Mouse (Mus musculus): ENCODE results near the gene Tnpo3. TPM values are rescaled to one million over a fixed set of nuclear protein-coding genes. Genes with fewer than 3 reads are reported as not detected.

The Tnpo3 gene
- total and polyA plus RNA-seq, 3 experiments, result 60.5 to 140 (median 76.0) TPM

DNA sequence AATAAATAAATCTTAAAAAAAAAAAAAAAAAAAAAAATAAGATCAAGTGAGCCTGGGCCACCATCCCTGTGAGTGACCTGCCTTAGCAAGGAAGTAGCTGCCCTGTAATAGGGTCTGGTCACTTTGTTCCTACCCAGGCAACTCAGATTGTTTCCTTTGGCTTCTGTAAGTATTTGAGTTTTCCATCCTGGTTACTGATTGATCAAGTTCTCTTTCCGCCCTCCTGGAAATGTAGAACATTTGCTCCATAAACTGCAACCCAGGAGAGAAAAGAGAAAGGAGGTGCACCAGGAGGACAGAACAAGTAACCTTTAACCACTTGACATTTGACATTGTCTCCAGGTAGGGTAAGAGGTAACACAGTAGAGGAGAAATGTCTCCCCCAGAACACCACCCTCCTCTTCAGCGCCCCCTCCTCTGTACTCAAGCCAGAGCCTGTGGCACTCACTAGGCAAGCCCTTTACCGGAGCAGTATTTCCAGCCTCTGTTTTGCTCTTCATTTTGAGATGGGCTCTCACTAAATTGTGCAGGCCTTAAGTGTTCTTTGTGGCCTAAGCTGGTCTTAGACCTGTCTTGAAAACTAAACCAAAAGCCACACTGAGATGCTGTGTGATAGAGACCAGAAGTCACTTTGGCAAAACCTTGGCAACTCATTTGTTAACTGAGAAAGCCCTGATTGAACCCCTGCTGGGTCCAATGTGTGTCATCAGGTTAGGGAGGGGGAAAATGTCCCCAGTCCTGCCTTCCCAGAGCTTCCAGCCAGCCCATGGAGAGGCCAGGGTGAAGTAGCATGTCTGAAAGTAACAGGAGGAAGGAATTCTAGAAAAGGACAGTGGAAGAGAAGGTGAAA is 49.2 kb upstream of the Tnpo3 start:
- peaks cover 2% of the 10 kb centered on the region for H3K27me3 ChIP-seq (replicated peaks)
- in situ Hi-C loops (cut with MboI; ENCODE audit: low pct_ligation_motif_present, low pct_unique_long_range_greater_than_20kb, low sequenced_read_pairs) (no loop called here), dilution Hi-C loops (cut with MboI; ENCODE audit: extremely low pct_ligation_motif_present, extremely low pct_unique_long_range_greater_than_20kb, low sequenced_read_pairs) (no loop called here)
- H3K9ac ChIP-seq (ENCODE audit: insufficient read depth, low read depth), result no peak overlapping the region
- H3K4me3 ChIP-seq (replicated peaks in 1 of 3; ENCODE audit: low read depth in 2 of 3, low read length in 2 of 3, poor library complexity in 1 of 3), result no peak overlapping the region
- H3K4me2 ChIP-seq (ENCODE audit: insufficient read depth, low read depth, poor library complexity, severe bottlenecking), result no peak overlapping the region
- no peak for DNase-seq (ENCODE audit: extremely low read depth)
- H3K79me2 ChIP-seq (replicated peaks; ENCODE audit: control insufficient read depth, extremely low read depth, insufficient read depth, poor library complexity, severe bottlenecking), result no peaks in the 10 kb centered on the region
- no peak overlapping the region for H3K27ac ChIP-seq (ENCODE audit: insufficient read depth, low read depth)
- TF ChIP-seq GABPA (IDR thresholded peaks at IDR 0.05; ENCODE audit: insufficient replicate concordance, low read depth, low read length) (no peak), NRF1 (IDR thresholded peaks at IDR 0.05; ENCODE audit: low read depth, low read length) (no peak), CTCF (conservative IDR thresholded peaks at IDR 0.05 in 1 of 2, IDR thresholded peaks at IDR 0.05 in 1 of 2; ENCODE audit: low read depth in 2 of 2, low read length in 2 of 2) (no peak), HCFC1 (IDR thresholded peaks at IDR 0.05; ENCODE audit: low read depth, low read length) (no peak), RAD21 (IDR thresholded peaks at IDR 0.05; ENCODE audit: low read depth, low read length) (no peak), MEF2A (IDR thresholded peaks at IDR 0.05; ENCODE audit: borderline replicate concordance, low read depth, low read length) (no peak), MAZ (IDR thresholded peaks at IDR 0.05; ENCODE audit: low read depth, low read length) (no peak), SMC3 (IDR thresholded peaks at IDR 0.05; ENCODE audit: low read depth, low read length) (no peak), POLR2A (IDR thresholded peaks at IDR 0.05; ENCODE audit: low read depth, low read length) (no peak), MXI1 (IDR thresholded peaks at IDR 0.05; ENCODE audit: low read depth, low read length) (no peak)
- no peaks in the 10 kb centered on the region for H3K36me3 ChIP-seq (replicated peaks in 1 of 2; ENCODE audit: control insufficient read depth in 1 of 2, insufficient read depth in 1 of 2, low read length in 1 of 2)
- no peaks in the 10 kb centered on the region for H3K4me1 ChIP-seq (ENCODE audit: control insufficient read depth in 1 of 2, insufficient read depth in 2 of 2)
- H3K9me3 ChIP-seq (replicated peaks; ENCODE audit: low read length), result peaks cover 2% of the 10 kb centered on the region

DNA sequence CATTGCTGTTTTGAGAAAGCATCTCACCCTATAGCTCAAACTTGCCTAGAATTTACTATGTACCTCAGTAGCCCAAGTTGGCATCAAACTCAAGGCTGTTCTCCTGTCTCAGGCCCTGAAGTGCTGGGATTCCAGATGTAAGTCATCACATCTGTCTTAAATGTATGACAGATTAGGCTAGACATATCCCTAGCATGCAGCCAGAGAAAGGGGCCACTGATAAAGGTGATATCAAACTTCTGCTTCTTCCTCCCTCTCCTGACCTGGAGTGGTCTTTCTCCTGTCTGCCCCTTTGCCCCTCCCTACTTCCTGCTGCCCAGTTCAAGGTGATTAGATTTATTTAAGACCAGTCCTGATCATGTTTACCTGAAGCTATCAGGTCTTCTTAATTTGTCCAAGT is 43.6 kb upstream of the Tnpo3 start:
- Histone ChIP-seq H3K4me1 (ENCODE audit: control insufficient read depth in 1 of 2, insufficient read depth in 2 of 2) (peaks cover 0 to 9% of the 10 kb centered on the region in 2 experiments; a peak in 2 of 4 replicates), H3K27ac (ENCODE audit: insufficient read depth, low read depth) (no peak overlapping the region), H3K9ac (ENCODE audit: insufficient read depth, low read depth) (no peak overlapping the region), H3K4me2 (ENCODE audit: insufficient read depth, low read depth, poor library complexity, severe bottlenecking) (no peak overlapping the region), H3K27me3 (replicated peaks) (peaks cover 6% of the 10 kb centered on the region), H3K36me3 (replicated peaks in 1 of 2; ENCODE audit: control insufficient read depth in 1 of 2, insufficient read depth in 1 of 2, low read length in 1 of 2) (no peaks in the 10 kb centered on the region), H3K4me3 (replicated peaks in 1 of 3; ENCODE audit: low read depth in 2 of 3, low read length in 2 of 3, poor library complexity in 1 of 3) (no peak overlapping the region), H3K9me3 (replicated peaks; ENCODE audit: low read length) (no peaks in the 10 kb centered on the region), H3K79me2 (replicated peaks; ENCODE audit: control insufficient read depth, extremely low read depth, insufficient read depth, poor library complexity, severe bottlenecking) (no peaks in the 10 kb centered on the region)
- TF ChIP-seq CTCF (conservative IDR thresholded peaks at IDR 0.05 in 1 of 2, IDR thresholded peaks at IDR 0.05 in 1 of 2; ENCODE audit: low read depth in 2 of 2, low read length in 2 of 2) (no peak), PAX5 (IDR thresholded peaks at IDR 0.05; ENCODE audit: low read length) (no peak), NRF1 (IDR thresholded peaks at IDR 0.05; ENCODE audit: low read depth, low read length) (no peak), USF1 (IDR thresholded peaks at IDR 0.05; ENCODE audit: low read depth, low read length) (no peak), ETS1 (conservative IDR thresholded peaks at IDR 0.05; ENCODE audit: low read depth, low read length) (no peak), POLR2A (IDR thresholded peaks at IDR 0.05; ENCODE audit: low read depth, low read length) (no peak), CHD2 (IDR thresholded peaks at IDR 0.05; ENCODE audit: low read length) (no peak), CHD1 (IDR thresholded peaks at IDR 0.05; ENCODE audit: low read depth, low read length) (no peak), HCFC1 (IDR thresholded peaks at IDR 0.05; ENCODE audit: low read depth, low read length) (no peak), BHLHE40 (IDR thresholded peaks at IDR 0.05; ENCODE audit: low read depth, low read length) (no peak), ZMIZ1 (IDR thresholded peaks at IDR 0.05; ENCODE audit: low read depth, low read length) (no peak), TBP (conservative IDR thresholded peaks at IDR 0.05; ENCODE audit: low read depth, low read length) (no peak), MAX (IDR thresholded peaks at IDR 0.05; ENCODE audit: low read length) (no peak), GABPA (IDR thresholded peaks at IDR 0.05; ENCODE audit: insufficient replicate concordance, low read depth, low read length) (no peak), ZNF384 (IDR thresholded peaks at IDR 0.05; ENCODE audit: low read depth, low read length) (no peak), ELF1 (IDR thresholded peaks at IDR 0.05; ENCODE audit: low read depth, low read length) (no peak)
- DNase-seq (ENCODE audit: extremely low read depth), result no peak
- in situ Hi-C loops (cut with MboI; ENCODE audit: low pct_ligation_motif_present, low pct_unique_long_range_greater_than_20kb, low sequenced_read_pairs) (no loop called here), dilution Hi-C loops (cut with MboI; ENCODE audit: extremely low pct_ligation_motif_present, extremely low pct_unique_long_range_greater_than_20kb, low sequenced_read_pairs) (no loop called here)
